In the genomic region with DNA sequence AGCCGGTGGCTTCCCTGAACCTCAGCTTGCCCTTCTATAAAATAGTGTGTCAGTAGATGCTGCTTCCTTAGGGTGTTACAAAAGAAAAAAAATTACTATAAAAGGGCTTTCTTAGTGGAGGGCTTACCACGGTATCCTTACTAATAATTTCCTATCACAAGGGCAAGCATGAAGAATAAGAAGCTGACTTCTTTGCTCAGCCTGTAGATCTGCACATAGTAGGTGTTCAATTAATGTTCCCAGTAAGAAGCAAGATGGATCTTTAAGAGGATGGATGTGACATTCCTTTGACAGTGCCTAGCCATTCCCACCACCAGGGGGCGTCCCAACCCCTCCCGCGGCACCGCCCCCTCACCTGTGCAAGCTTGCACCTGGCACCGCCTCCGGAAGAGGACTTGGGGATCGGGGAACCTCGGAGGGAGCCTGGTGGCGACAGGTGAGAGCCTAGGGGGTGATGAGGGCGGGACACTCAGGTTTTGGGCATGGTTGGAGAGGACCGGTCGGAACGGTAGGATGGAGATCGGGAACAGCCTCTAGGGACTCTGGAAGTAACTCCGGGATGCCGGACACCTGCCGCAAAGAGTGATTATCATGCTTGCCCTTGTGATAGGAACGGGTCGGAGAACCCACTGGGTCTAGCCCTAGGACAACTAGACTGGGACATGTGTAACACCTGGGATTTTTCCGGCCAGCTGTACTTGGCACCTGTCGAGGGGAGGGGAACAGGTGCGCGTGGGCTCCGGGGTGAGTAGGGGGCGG, we compare ENCODE assay signal across 9 mouse cellular contexts. TPM values are rescaled to one million over a fixed set of nuclear protein-coding genes. Genes with fewer than 3 reads are reported as not detected.
DNase-seq lines count a peak whose midpoint lies in the region; ATAC-seq and TF ChIP-seq lines count a peak whose summit lies in the region.
"Had no signal": no experiment of that assay in that cellular context is flagged by ENCODE, and none has a peak within 500 bp of the region (broad histone marks: within the 10 kb centered on the region; RNA-seq: fewer than 3 reads in every experiment).

A gene (plus strand): TSS at position 390 of the 759 bp plus-strand sequence.

- peaks cover 5% of the 10 kb centered on the region for H3K4me1 ChIP-seq in embryonic facial prominence, embryonic 12.5 days
- H3K4me1 ChIP-seq in liver, postnatal 0 days (ENCODE audit: insufficient read depth) = 0 out of 2 replicates have a peak, but pooled peaks cover 5% of the 10 kb centered on the region

- TF ChIP-seq EP300 in liver, postnatal 0 days (IDR thresholded peaks at IDR 0.05; ENCODE audit: low read depth) = no peak

- 4% methylated on average over 27 of the region's 27 CpGs for WGBS in embryonic facial prominence, embryonic 12.5 days
- WGBS in liver, postnatal 0 days (ENCODE audit: insufficient replicate concordance) = 7% methylated on average over 26 of the region's 27 CpGs

- DNase-seq in cerebellum, adult 18-20 months = peak; percentile 36 to 66
- no peak for DNase-seq in cerebellum, postnatal 4 days (ENCODE audit: low spot score in 2 of 2)
- peak; percentile 44 to 56 for DNase-seq in CD8-positive naive resting alpha-beta T cell, adult 2 months (ENCODE audit: low read depth in 2 of 2, low spot score in 2 of 2)
- DNase-seq in kidney, adult 11 months = peak; percentile 72
- peak; percentile 74 for DNase-seq in liver, postnatal 0 days
- DNase-seq in thymus, postnatal 0 days (ENCODE audit: low spot score) = peak; percentile 26
- DNase-seq in layer of hippocampus, postnatal 14 days (ENCODE audit: low spot score in 2 of 2) = no peak

- H3K9me3 ChIP-seq in embryonic facial prominence, embryonic 12.5 days = no peaks in the 10 kb centered on the region
- H3K9me3 ChIP-seq in liver, postnatal 0 days (ENCODE audit: low read length) = no peaks in the 10 kb centered on the region

- peaks cover 43% of the 10 kb centered on the region for H3K27me3 ChIP-seq in embryonic facial prominence, embryonic 12.5 days
- H3K27me3 ChIP-seq in liver, postnatal 0 days (ENCODE audit: insufficient read depth, low read length) = peaks cover 30% of the 10 kb centered on the region

- no peak for ATAC-seq in embryonic facial prominence, embryonic 12.5 days (ENCODE audit: insufficient number of reproducible peaks, insufficient read depth, low FRiP score, low TSS enrichment)
- ATAC-seq in liver, postnatal 0 days = peak; percentile 38; the same call in 1 of the 2 replicates

- no peak within 1 kb of the TSS for H3K4me3 ChIP-seq in embryonic facial prominence, embryonic 12.5 days
- peak within 1 kb of the TSS; percentile 33 for H3K4me3 ChIP-seq in liver, postnatal 0 days (ENCODE audit: low read depth, low read length)

- no peak within 1 kb of the TSS for H3K9ac ChIP-seq in embryonic facial prominence, embryonic 12.5 days
- no peak within 1 kb of the TSS; the same call in 1 of the 2 replicates for H3K9ac ChIP-seq in liver, postnatal 0 days (replicated peaks)

- H3K4me2 ChIP-seq in embryonic facial prominence, embryonic 12.5 days (replicated peaks) = peak within 1 kb of the TSS; percentile 30
- peak within 1 kb of the TSS; percentile 49 for H3K4me2 ChIP-seq in liver, postnatal 0 days (ENCODE audit: low read depth, low read length)

- no peak within 1 kb of the TSS for H3K27ac ChIP-seq in embryonic facial prominence, embryonic 12.5 days
- no peak within 1 kb of the TSS for H3K27ac ChIP-seq in liver, postnatal 0 days (ENCODE audit: low read depth)

- TF ChIP-seq CTCF in liver, postnatal 0 days (IDR thresholded peaks at IDR 0.05; ENCODE audit: low read depth) = peak; percentile 83

- no peaks in the 10 kb centered on the region for H3K36me3 ChIP-seq in embryonic facial prominence, embryonic 12.5 days
- H3K36me3 ChIP-seq in liver, postnatal 0 days (replicated peaks; ENCODE audit: insufficient read depth, low read length) = no peaks in the 10 kb centered on the region

RNA-seq across cellular contexts. Expression of the gene that starts here (rescaled TPM):
- 1.3 and 1.9 TPM in 2 replicates for polyA plus RNA-seq in embryonic facial prominence, embryonic 12.5 days (2016; fragmentation: Nextera tagmentation; extraction: Ambion mirVana)
- 0.05 and 0.31 TPM in 2 replicates for polyA plus RNA-seq in liver, postnatal 0 days (2015; fragmentation: Nextera tagmentation; extraction: Ambion mirVana)
- polyA plus RNA-seq in thymus, postnatal 0 days (2015; fragmentation: Nextera tagmentation; extraction: Ambion mirVana) = 0.58 and 0.99 TPM in 2 replicates
- not detected for total RNA-seq in layer of hippocampus, postnatal 14 days (2021)
- total RNA-seq: left cerebral cortex, postnatal 10 days had no signal

Comparison
In these comparisons a context has a peak if more than half of its experiments do, and no peak if none do; other contexts are left out.
1. DNase-seq: peak in cerebellum, adult 18-20 months (2 of 2), CD8-positive naive resting alpha-beta T cell, adult 2 months (2 of 2) and kidney, adult 11 months (single experiment); none in cerebellum, postnatal 4 days (0 of 2) and layer of hippocampus, postnatal 14 days (0 of 2).
2. Peak in DNase-seq, ATAC-seq, H3K4me3 ChIP-seq and H3K4me2 ChIP-seq in liver, postnatal 0 days; RNA of the gene not detected or under 1 TPM.
3. Peak in DNase-seq in thymus, postnatal 0 days; RNA of the gene not detected or under 1 TPM.